8 mouse cellular contexts compared by ENCODE assay signal in genomic region chr3:142620956-142621562, GRCm38 (mm10). TPM values are rescaled to one million over a fixed set of nuclear protein-coding genes. Genes with fewer than 3 reads are reported as not detected.
DNase-seq lines count a peak whose midpoint lies in the region; TF ChIP-seq lines count a peak whose summit lies in the region.

No protein-coding gene starts in this region.

- TF ChIP-seq CTCF in thymus, adult 2 months (IDR thresholded peaks at IDR 0.05; ENCODE audit: borderline replicate concordance, control insufficient read depth, extremely low read depth, insufficient read depth, low read length, poor library complexity): no peak
- TF ChIP-seq CTCF in cortical plate, adult 2 months (IDR thresholded peaks at IDR 0.05; ENCODE audit: extremely low read depth, insufficient read depth, low read length): no peak
- 0 out of 2 replicates have a peak, but pooled peaks have one; percentile 13 for TF ChIP-seq CTCF in lung, adult 2 months (IDR thresholded peaks at IDR 0.05; ENCODE audit: insufficient read depth, low read length)

- H3K4me3 ChIP-seq in thymus, adult 2 months (ENCODE audit: control insufficient read depth, insufficient read depth, low read length): no peak overlapping the region
- peak overlapping the region; percentile 32; the same call in 1 of the 2 replicates for H3K4me3 ChIP-seq in cortical plate, adult 2 months (ENCODE audit: insufficient read depth, low read length)
- H3K4me3 ChIP-seq in lung, adult 2 months (replicated peaks; ENCODE audit: extremely low read depth, low read depth, low read length): peak overlapping the region; percentile 54

- 25% methylated on average over 3 of the region's 3 CpGs for WGBS in thymus, adult 2 months
- 28% methylated on average over 3 of the region's 3 CpGs for WGBS in lung, adult 2 months

- DNase-seq in thymus, adult 2 months: peak; percentile 13
- DNase-seq in thymus, adult 18-20 months: no peak
- no peak for DNase-seq in lung, adult 2 months
- DNase-seq in thymus, postnatal 4 days: peak; percentile 15
- no peak for DNase-seq in gastrocnemius, postnatal 25 days
- no peak for DNase-seq in right cerebral cortex, postnatal 14 days
- DNase-seq in right cerebral cortex, adult 18-20 months: no peak

- peak overlapping the region; percentile 100 for H3K27ac ChIP-seq in thymus, adult 2 months (ENCODE audit: control insufficient read depth, insufficient read depth, low read length)
- H3K27ac ChIP-seq in cortical plate, adult 2 months (ENCODE audit: insufficient read depth, low read length): 0 out of 2 replicates have a peak overlapping the region, but pooled peaks have one; percentile 21

- H3K36me3 ChIP-seq in thymus, adult 2 months (ENCODE audit: control insufficient read depth, insufficient read depth, low read length): no peaks in the 10 kb centered on the region

- TF ChIP-seq POLR2A in thymus, adult 2 months (IDR thresholded peaks at IDR 0.05; ENCODE audit: control insufficient read depth, extremely low read depth, insufficient read depth, low read length, poor library complexity): no peak
- no peak for TF ChIP-seq POLR2A in cortical plate, adult 2 months (IDR thresholded peaks at IDR 0.05; ENCODE audit: extremely low read depth, insufficient read depth, low read length)
- no peak for TF ChIP-seq POLR2A in lung, adult 2 months (IDR thresholded peaks at IDR 0.05; ENCODE audit: borderline replicate concordance, extremely low read depth, low read depth, low read length)

- no peaks in the 10 kb centered on the region for H3K27me3 ChIP-seq in thymus, adult 2 months (ENCODE audit: control insufficient read depth, insufficient read depth, low read length)

- peaks cover 3% of the 10 kb centered on the region for H3K4me1 ChIP-seq in thymus, adult 2 months (replicated peaks; ENCODE audit: control insufficient read depth, insufficient read depth, low read length)
- H3K4me1 ChIP-seq in cortical plate, adult 2 months (ENCODE audit: control insufficient read depth, insufficient read depth, low read length): no peaks in the 10 kb centered on the region
- H3K4me1 ChIP-seq in lung, adult 2 months (ENCODE audit: control insufficient read depth, insufficient read depth, low read length): peaks cover 7% of the 10 kb centered on the region

RNA-seq across cellular contexts. Expression of gene Gbp2, which starts 0.7 kb away (rescaled TPM):
- 18.9 and 22.2 TPM in 2 replicates for polyA plus RNA-seq in thymus, adult 2 months (2012; rRNA removed)
- polyA plus RNA-seq in cortical plate, adult 2 months (2012; rRNA removed): 3.0 and 3.9 TPM in 2 replicates
- polyA plus RNA-seq in lung, adult 2 months (2012; rRNA removed): 19.6 and 24.6 TPM in 2 replicates
- 1 to 10 TPM; 2.5 to 4.3 TPM for total RNA-seq in gastrocnemius, postnatal 25 days (2021)

RNA-seq across cellular contexts. Expression of gene Gbp2b, which starts 26.4 kb away (rescaled TPM):
- polyA plus RNA-seq in thymus, adult 2 months (2012; rRNA removed): 0.10 and 0.12 TPM in 2 replicates
- not detected in 2 replicates for polyA plus RNA-seq in cortical plate, adult 2 months (2012; rRNA removed)
- 0.06 and 0.11 TPM in 2 replicates for polyA plus RNA-seq in lung, adult 2 months (2012; rRNA removed)
- under 1 TPM in 1 of 2 experiments, not detected in 1; 0.08 TPM for total RNA-seq in gastrocnemius, postnatal 25 days (2021)

Comparison
In these comparisons a context has a peak if more than half of its experiments do, and no peak if none do; other contexts are left out.
1. DNase-seq: peak in thymus, adult 2 months (single experiment) and thymus, postnatal 4 days (single experiment); none in thymus, adult 18-20 months (0 of 2), lung, adult 2 months (single experiment), gastrocnemius, postnatal 25 days (single experiment), right cerebral cortex, postnatal 14 days (single experiment) and right cerebral cortex, adult 18-20 months (single experiment).